Mouse (Mus musculus) lung, postnatal 36 days (tissue): Measurements from ENCODE around the gene Arhgef19.

ENCODE experiments used
- DNase-seq: peaks from one replicate; pipeline ENCODE4 v3.0.0; 2022; ENCODE audit warnings: mixed read lengths

Arhgef19 gene

GRCm38 (mm10) chr4:141238492-141239387 is 559 bp upstream of the Arhgef19 start:
- DNase-seq: no peak

GRCm38 (mm10) chr4:141240617-141241016 is 1.3 kb downstream of the Arhgef19 start:
- peak; percentile 92 for DNase-seq

- DNase-seq: no peak
Measured at GRCm38 (mm10) chr4:141241861-141242260, 2.6 kb downstream of the Arhgef19 start.

- DNase-seq: peak; percentile 78
Measured at GRCm38 (mm10) chr4:141242651-141243241, 3.4 kb downstream of the Arhgef19 start.

GRCm38 (mm10) chr4:141243636-141244035 is 4.3 kb downstream of the Arhgef19 start:
- no peak for DNase-seq

- DNase-seq: no peak
Measured at GRCm38 (mm10) chr4:141244401-141244800, 5.1 kb downstream of the Arhgef19 start.

- peak; percentile 68 for DNase-seq
Measured at GRCm38 (mm10) chr4:141244931-141245425, 5.7 kb downstream of the Arhgef19 start.

GRCm38 (mm10) chr4:141246089-141246997 is 7.0 kb downstream of the Arhgef19 start:
- no peak for DNase-seq

GRCm38 (mm10) chr4:141246998-141247350 is 7.7 kb downstream of the Arhgef19 start:
- no peak for DNase-seq

- no peak for DNase-seq
Measured at GRCm38 (mm10) chr4:141247776-141248613, 8.7 kb downstream of the Arhgef19 start.

GRCm38 (mm10) chr4:141248614-141248978 is 9.3 kb downstream of the Arhgef19 start:
- DNase-seq: no peak

- no peak for DNase-seq
Measured at GRCm38 (mm10) chr4:141249383-141249782, 10.1 kb downstream of the Arhgef19 start.

GRCm38 (mm10) chr4:141251071-141251470 is 11.8 kb downstream of the Arhgef19 start:
- no peak for DNase-seq

- DNase-seq: no peak
Measured at GRCm38 (mm10) chr4:141252641-141253040, 13.3 kb downstream of the Arhgef19 start.

GRCm38 (mm10) chr4:141254234-141254633 is 14.9 kb downstream of the Arhgef19 start:
- DNase-seq: peak; percentile 51

GRCm38 (mm10) chr4:141257440-141257839 is 18.1 kb downstream of the Arhgef19 start:
- no peak for DNase-seq

- DNase-seq: no peak
Measured at GRCm38 (mm10) chr4:141259413-141259812, 20.1 kb downstream of the Arhgef19 start.

GRCm38 (mm10) chr4:141260007-141260723 is 20.9 kb downstream of the Arhgef19 start:
- peak; percentile 90 for DNase-seq

- no peak for DNase-seq
Measured at GRCm38 (mm10) chr4:141262906-141263637, 23.8 kb downstream of the Arhgef19 start.

GRCm38 (mm10) chr4:141265979-141266637 is 26.8 kb downstream of the Arhgef19 start:
- DNase-seq: no peak
